Mouse (Mus musculus) hindbrain, postnatal 0 days (tissue): ENCODE data around the gene Kdm4b. TPM values are rescaled to one million over a fixed set of nuclear protein-coding genes. Genes with fewer than 3 reads are reported as not detected.

Experiments
- ATAC-seq: fragments of 200-750 bp; cut with Nextera tagmentation; 2 replicates; pipeline ENCODE4 v1.8.0; 2017; ENCODE audit warnings: mild to moderate bottlenecking, moderate TSS enrichment, moderate library complexity
- DNase-seq: peaks from one replicate; pipeline ENCODE4 v3.0.0-alpha.2; 2015; ENCODE audit warnings: low spot score
- H3K27ac ChIP-seq: fragments of 300-500 bp; sonication (generic); 2 replicates; pipeline ENCODE4 v1.5.1; 2014; ENCODE audit warnings: mild to moderate bottlenecking
- H3K27me3 ChIP-seq: fragments of 300-500 bp; sonication (generic); 2 replicates; pipeline ENCODE4 v1.6.1; 2014; ENCODE audit warnings: low read length, mixed read lengths; ENCODE audit not compliant: insufficient read depth
- H3K36me3 ChIP-seq: fragments of 300-500 bp; sonication (generic); 2 replicates; pipeline ENCODE4 v1.6.1; 2014; ENCODE audit warnings: low read length, mixed read lengths; ENCODE audit not compliant: insufficient read depth
- H3K4me1 ChIP-seq: fragments of 300-500 bp; sonication (generic); 2 replicates; pipeline ENCODE4 v1.6.1; 2014; ENCODE audit warnings: antibody characterized with exemption, low read length, mixed read lengths; ENCODE audit not compliant: insufficient read depth
- H3K4me2 ChIP-seq: fragments of 300-500 bp; sonication (generic); 2 replicates; pipeline ENCODE4 v1.6.1; 2014; ENCODE audit warnings: low read depth, mild to moderate bottlenecking, low read length, moderate library complexity, mixed read lengths
- H3K4me3 ChIP-seq: fragments of 300-500 bp; sonication (generic); 2 replicates; pipeline ENCODE4 v1.5.1; 2014; ENCODE audit warnings: low read length
- H3K9ac ChIP-seq: fragments of 300-500 bp; sonication (generic); replicated peaks from 2 replicates; pipeline ENCODE4 v1.6.1; 2014; ENCODE audit warnings: mild to moderate bottlenecking, low read length, moderate library complexity, mixed read lengths
- H3K9me3 ChIP-seq: fragments of 300-500 bp; sonication (generic); 2 replicates; pipeline ENCODE4 v1.6.1; 2016; ENCODE audit warnings: low read length, mixed read lengths
- CTCF ChIP-seq: IDR thresholded peaks from 2 replicates; pipeline ENCODE4 v1.5.1; 2016; ENCODE audit warnings: antibody characterized with exemption, control low read depth, low read depth
- WGBS: fragments of 180-500 bp; shearing (Covaris S2); extraction: QIAGEN DNeasy Blood & Tissue Kit; methylation state at CpG from one replicate; pipeline ENCODE4 v1.1.7; 2014; 5-methylcytosine and 5-hydroxymethylcytosine counted together
- polyA plus RNA-seq: library from polyadenylated mRNA; unstranded; fragments of >200 nt; fragmentation: Nextera tagmentation; extraction: Ambion mirVana; gene quantifications from 2 replicates; pipeline ENCODE4 v1.2.1, GENCODE M21; 2015
- total RNA-seq: library from RNA; depleted of rRNA; stranded (reverse); fragments of >200 nt; gene quantifications from 2 replicates; pipeline ENCODE4 v1.2.3, GENCODE M21; 2014

The Kdm4b gene
- total and polyA plus RNA-seq, 2 experiments from 2014 or later = 42.5 to 144 TPM

DNA sequence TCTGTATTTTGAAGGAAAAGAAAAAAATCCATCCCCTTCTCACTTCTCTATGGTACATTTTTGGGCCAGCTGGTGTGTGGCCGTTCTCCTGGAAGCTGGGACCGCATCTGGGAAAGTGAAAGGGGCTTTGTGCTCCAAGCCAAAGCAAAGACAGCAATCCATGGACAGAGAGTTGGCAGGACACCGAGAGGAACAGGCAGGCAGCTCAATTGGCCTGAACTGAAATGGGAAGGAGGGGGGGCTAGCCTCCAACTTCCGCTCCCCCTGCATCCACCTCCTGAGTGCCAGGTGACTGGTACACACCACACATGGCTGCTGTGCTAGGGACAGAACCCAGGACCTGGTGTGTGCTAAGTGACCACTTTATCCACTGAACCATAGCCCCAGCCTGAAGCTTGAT, 43.1 kb upstream of the Kdm4b start:
- peak; percentile 40 for DNase-seq
- Histone ChIP-seq H3K9ac (no peak overlapping the region), H3K4me2 (no peak overlapping the region), H3K36me3 (no peaks in the 10 kb centered on the region), H3K4me3 (no peak overlapping the region), H3K9me3 (no peaks in the 10 kb centered on the region), H3K27ac (peak overlapping the region; percentile 58), H3K4me1 (no peaks in the 10 kb centered on the region), H3K27me3 (no peaks in the 10 kb centered on the region)
- peak; percentile 52; the same call in 1 of the 2 replicates for ATAC-seq
- WGBS = 62% methylated on average over 4 of the region's 4 CpGs
- TF ChIP-seq CTCF = no peak

DNA sequence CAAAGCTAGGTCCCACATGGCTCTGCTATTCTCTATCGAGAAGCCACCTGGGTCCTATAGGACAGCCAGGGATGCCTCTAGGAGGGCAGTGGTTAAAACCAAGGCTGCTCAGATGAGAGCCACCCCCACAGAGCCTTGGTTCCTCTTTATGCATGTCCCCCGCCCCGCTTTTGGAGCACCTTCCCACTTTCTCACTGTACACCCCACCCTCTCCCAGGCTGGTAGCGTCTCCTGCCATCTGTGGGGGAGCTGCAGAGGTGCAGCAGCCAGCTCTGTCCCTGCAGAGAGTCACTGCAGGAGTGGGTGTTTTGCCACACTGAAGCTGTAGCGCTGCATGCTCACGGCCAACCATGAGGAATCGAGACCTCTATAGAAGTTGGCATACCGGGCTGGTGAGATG, 42.5 kb upstream of the Kdm4b start:
- no peaks in the 10 kb centered on the region for H3K27me3 ChIP-seq
- no peaks in the 10 kb centered on the region for H3K36me3 ChIP-seq
- no peaks in the 10 kb centered on the region for H3K9me3 ChIP-seq
- H3K9ac ChIP-seq = no peak overlapping the region
- H3K4me3 ChIP-seq = no peak overlapping the region
- ATAC-seq (no peak), DNase-seq (no peak)
- H3K27ac ChIP-seq = peak overlapping the region; percentile 58
- no peak overlapping the region for H3K4me2 ChIP-seq
- 84% methylated on average over 8 of the region's 8 CpGs for WGBS
- H3K4me1 ChIP-seq = no peaks in the 10 kb centered on the region
- no peak for TF ChIP-seq CTCF

DNA sequence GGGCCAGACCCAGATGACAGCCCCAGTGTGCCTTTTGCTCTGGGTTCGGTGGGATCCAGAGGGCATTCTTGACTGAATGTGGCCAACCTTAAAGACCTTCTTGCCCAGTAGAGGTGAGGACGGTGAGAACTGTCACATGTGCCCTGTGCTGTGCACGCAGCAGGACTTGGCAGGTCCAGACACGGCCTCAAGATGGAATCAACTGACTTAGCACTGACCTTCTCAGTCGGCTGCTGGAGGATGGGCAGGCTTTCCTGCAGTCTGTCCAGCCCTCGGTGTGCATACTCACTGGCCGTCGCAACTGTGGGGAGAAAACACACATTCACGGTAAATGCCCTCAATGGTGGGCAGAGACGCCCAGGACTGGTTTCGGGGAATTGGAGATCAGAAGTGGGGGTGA, 39.9 kb upstream of the Kdm4b start:
- TF ChIP-seq CTCF = no peak
- no peaks in the 10 kb centered on the region for H3K36me3 ChIP-seq

DNA sequence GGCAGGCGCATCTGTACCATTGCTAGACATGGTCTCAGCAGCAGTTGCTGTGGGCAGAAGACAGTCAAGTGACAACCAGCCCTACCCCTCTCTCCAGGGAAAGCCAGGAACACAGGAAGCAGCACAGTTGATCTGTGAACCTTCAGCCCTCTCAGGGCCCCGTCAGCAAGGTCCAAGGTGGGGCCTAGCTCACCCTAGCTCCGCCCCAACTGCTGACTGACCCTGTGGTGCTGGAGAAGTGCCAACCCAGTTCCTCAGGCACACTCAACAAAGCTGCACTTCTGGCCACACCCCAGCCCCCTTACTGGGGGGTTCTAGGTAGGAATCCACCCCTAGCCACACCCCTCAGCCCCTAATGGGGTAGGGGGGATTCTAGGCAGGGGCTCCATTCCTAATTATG, 38.0 kb upstream of the Kdm4b start:
- H3K4me1 ChIP-seq = 0 out of 2 replicates have a peak, but pooled peaks cover 4% of the 10 kb centered on the region
- H3K4me3 ChIP-seq = no peak overlapping the region
- TF ChIP-seq CTCF = no peak
- WGBS = 71% methylated on average over 3 of the region's 3 CpGs
- no peaks in the 10 kb centered on the region for H3K27me3 ChIP-seq
- no peaks in the 10 kb centered on the region for H3K36me3 ChIP-seq
- no peaks in the 10 kb centered on the region for H3K9me3 ChIP-seq
- H3K27ac ChIP-seq = peak overlapping the region; percentile 36; the same call in 1 of the 2 replicates
- DNase-seq (no peak), ATAC-seq (no peak)
- no peak overlapping the region for H3K9ac ChIP-seq
- no peak overlapping the region for H3K4me2 ChIP-seq

More for the DNA sequence above, 39.9 kb upstream of the Kdm4b start:
- H3K27me3 ChIP-seq = no peaks in the 10 kb centered on the region
- no peak overlapping the region for H3K4me2 ChIP-seq
- H3K4me1 ChIP-seq = 0 out of 2 replicates have a peak, but pooled peaks cover 4% of the 10 kb centered on the region
- no peak overlapping the region for H3K9ac ChIP-seq
- ATAC-seq (no peak), DNase-seq (no peak)
- H3K4me3 ChIP-seq = no peak overlapping the region
- H3K27ac ChIP-seq = no peak overlapping the region
- 91% methylated on average over 11 of the region's 11 CpGs for WGBS
- no peaks in the 10 kb centered on the region for H3K9me3 ChIP-seq

DNA sequence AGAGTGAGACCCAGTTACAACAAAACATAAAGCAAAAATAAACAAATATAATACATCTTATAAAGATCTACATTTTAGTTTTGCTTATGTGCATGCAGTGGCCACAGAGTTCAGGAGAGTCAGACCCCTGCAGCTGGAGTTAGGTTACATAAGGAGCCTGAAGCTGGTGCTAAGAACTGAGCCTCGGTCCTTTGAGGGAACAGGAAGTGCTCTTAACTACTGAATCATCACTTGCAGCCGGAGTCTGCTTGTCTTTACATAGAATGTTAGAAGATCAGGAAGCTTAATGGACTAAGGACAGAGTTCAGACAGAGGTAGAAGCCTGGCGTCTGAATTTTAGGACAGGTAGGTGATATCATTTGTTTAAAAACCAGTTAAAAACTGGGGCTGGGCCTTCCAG, 37.0 kb upstream of the Kdm4b start:
- no peak for ATAC-seq
- H3K9ac ChIP-seq = no peak overlapping the region
- no peaks in the 10 kb centered on the region for H3K9me3 ChIP-seq
- no peaks in the 10 kb centered on the region for H3K36me3 ChIP-seq
- no peak for DNase-seq
- no peaks in the 10 kb centered on the region for H3K27me3 ChIP-seq
- H3K27ac ChIP-seq = peak overlapping the region; percentile 42; the same call in 1 of the 2 replicates
- TF ChIP-seq CTCF = no peak
- no peak overlapping the region for H3K4me3 ChIP-seq
- WGBS = 53% methylated on average over 3 of the region's 3 CpGs
- 0 out of 2 replicates have a peak, but pooled peaks cover 4% of the 10 kb centered on the region for H3K4me1 ChIP-seq
- peak overlapping the region; percentile 43 for H3K4me2 ChIP-seq

DNA sequence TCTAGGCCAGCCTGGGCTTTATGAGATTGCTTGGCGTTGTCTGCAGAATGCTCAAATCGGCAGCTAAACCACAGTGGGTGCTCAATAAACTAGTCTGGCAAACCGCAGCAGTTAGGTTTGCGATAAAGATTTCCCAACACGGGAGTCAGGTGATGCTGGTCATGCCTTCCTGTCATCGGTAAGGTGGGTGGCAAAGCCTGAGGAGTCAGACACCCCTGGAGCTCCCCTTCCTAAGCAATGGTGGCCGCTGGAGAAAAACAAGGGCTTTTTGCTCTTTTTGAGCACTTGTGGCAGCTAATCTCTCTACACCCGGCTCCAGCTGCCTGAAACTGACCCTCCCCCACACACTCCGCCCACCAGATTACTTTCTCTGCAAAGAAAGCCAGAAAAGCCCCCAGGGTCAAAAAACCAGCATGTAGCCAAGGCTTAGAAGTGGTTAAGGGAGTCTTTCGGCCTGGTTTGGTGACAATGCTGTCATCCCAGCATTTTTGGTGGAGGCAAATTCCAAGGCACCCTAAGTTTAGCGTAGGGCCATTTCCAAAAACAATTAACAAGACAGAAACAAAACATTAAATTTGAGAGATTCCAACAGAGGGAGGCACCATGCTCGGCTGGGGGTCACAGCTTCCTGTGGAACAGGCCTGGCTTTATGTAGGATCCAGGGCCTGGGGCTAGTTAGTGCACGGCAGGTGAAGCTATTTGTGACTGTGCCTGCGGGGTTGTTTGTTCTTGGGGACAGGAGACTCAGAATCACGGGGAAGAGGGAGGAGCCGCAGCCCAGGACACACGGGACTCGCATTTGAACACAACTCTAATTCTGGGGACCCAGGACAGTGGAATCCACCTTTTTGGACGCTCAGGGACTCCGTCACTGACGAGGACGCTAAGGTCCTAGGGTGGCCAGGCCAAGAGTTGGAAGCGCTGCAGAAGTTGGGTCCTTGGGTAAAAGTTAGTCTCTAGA, 36.2 kb upstream of the Kdm4b start:
- Histone ChIP-seq H3K9ac (peak overlapping the region; percentile 6; the same call in 1 of the 2 replicates), H3K4me2 (peak overlapping the region; percentile 43), H3K4me3 (peak overlapping the region; percentile 23), H3K27ac (peak overlapping the region; percentile 42; the same call in 1 of the 2 replicates), H3K36me3 (no peaks in the 10 kb centered on the region), H3K9me3 (no peaks in the 10 kb centered on the region), H3K4me1 (0 out of 2 replicates have a peak, but pooled peaks cover 4% of the 10 kb centered on the region), H3K27me3 (no peaks in the 10 kb centered on the region)
- WGBS = 12% methylated on average over 23 of the region's 23 CpGs
- TF ChIP-seq CTCF = no peak
- peak; percentile 39 for DNase-seq
- ATAC-seq = no peak
